Mouse (Mus musculus) erythroblast, embryonic 14.5 days (primary cell): ENCODE measurements around the gene Snx10. TPM values are rescaled to one million over a fixed set of nuclear protein-coding genes. Genes with fewer than 3 reads are reported as not detected.

Experiments used
- H3K27me3 ChIP-seq: 2 replicates; pipeline ENCODE4 v1.6.1; 2012; ENCODE audit warnings: inconsistent platforms; ENCODE audit not compliant: control insufficient read depth
- H3K36me3 ChIP-seq: 2 replicates; pipeline ENCODE4 v1.6.1; 2012; ENCODE audit warnings: mild to moderate bottlenecking, inconsistent platforms; ENCODE audit not compliant: control insufficient read depth
- H3K4me1 ChIP-seq: 2 replicates; pipeline ENCODE4 v1.6.1; 2012; ENCODE audit warnings: inconsistent platforms; ENCODE audit not compliant: control insufficient read depth
- H3K4me3 ChIP-seq: replicated peaks from 2 replicates; pipeline ENCODE3; 2012; ENCODE audit warnings: moderate library complexity, mild to moderate bottlenecking, inconsistent platforms
- H3K9me3 ChIP-seq: 2 replicates; pipeline ENCODE4 v1.6.1; 2012; ENCODE audit warnings: low read length, inconsistent platforms, mixed read lengths; ENCODE audit not compliant: control insufficient read depth
- GATA1 ChIP-seq: IDR thresholded peaks from 2 replicates; pipeline ENCODE4 v1.6.1; 2012; ENCODE audit warnings: low read length, inconsistent platforms, mixed read lengths
- TAL1 ChIP-seq: IDR thresholded peaks from 3 replicates; pipeline ENCODE4 v1.6.1; 2012; ENCODE audit warnings: low read length, inconsistent platforms, mixed read lengths
- polyA plus RNA-seq: library from polyadenylated mRNA; stranded (reverse); fragments of >175 nt; gene quantifications from 2 replicates; pipeline ENCODE4 v1.2.3, GENCODE M21; 2012

The Snx10 gene
- polyA plus RNA-seq, 1 experiment, result not detected

DNA sequence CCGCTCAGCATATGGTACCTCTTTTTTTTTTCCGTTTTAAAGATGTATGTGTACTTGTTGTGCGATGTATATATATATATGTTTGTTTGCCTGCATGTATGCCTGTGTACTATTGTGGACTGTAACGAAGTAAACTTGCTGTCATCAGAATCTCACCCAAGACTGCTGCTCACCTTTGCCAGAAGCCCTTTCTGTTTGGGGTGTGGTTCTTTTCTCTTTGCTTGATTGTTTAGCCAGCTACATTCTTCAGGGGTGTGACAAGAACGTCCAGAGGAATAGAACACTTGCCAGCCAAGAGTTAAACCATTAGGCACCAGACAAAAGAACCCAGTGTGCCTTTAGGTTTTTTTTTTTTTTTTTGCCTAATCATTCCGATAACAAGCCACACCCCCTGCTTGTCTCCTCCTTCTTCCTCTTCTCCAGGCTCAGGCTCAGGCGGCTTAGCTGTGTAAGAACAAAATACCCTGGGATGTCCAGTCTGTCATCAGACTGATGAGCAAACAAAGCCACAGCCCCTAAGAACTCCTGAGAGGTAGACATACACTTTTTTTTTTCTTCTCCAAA lies 20.5 kb downstream of the Snx10 start:
- Histone ChIP-seq H3K9me3 (no peaks in the 10 kb centered on the region), H3K4me3 (no peak overlapping the region), H3K36me3 (no peaks in the 10 kb centered on the region), H3K4me1 (peaks cover 4% of the 10 kb centered on the region; the same call in 1 of the 2 replicates), H3K27me3 (no peaks in the 10 kb centered on the region)
- TF ChIP-seq GATA1 (no peak), TAL1 (no peak)

DNA sequence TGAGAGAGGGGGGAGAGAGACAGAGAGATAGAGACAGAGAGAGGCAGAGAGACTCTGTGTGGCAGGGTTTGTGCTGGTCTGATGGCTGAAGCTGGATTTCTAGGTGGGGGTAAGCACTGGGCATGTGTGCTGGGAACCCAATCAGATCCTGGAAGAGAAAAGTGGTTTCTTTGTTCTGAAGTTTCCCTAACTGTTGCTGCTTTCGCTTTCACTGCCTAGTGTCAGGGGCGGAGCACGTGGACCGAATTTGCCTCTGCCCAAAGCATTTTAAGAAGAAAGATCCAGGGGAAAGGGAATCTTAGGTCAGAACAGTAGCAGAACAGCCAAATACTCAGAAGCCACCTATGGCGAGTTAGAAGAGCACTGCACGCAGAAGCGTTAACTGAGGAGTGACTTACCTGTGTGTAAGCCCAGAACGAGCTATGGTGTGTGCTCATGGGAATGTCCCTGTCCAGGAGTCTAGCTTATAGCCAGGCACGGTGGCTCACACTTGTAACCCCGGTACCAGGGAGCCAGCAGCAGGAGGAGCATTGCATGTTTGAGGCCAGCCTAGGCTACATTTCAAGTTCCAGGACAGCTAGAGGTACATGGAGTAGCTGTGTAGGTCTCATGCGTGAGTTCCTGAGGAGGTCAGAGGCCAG lies 21.6 kb downstream of the Snx10 start:
- Histone ChIP-seq H3K36me3 (no peaks in the 10 kb centered on the region), H3K4me3 (no peak overlapping the region), H3K4me1 (peaks cover 4% of the 10 kb centered on the region; the same call in 1 of the 2 replicates), H3K27me3 (no peaks in the 10 kb centered on the region), H3K9me3 (no peaks in the 10 kb centered on the region)
- TF ChIP-seq GATA1, result no peak
- TF ChIP-seq TAL1, result no peak

DNA sequence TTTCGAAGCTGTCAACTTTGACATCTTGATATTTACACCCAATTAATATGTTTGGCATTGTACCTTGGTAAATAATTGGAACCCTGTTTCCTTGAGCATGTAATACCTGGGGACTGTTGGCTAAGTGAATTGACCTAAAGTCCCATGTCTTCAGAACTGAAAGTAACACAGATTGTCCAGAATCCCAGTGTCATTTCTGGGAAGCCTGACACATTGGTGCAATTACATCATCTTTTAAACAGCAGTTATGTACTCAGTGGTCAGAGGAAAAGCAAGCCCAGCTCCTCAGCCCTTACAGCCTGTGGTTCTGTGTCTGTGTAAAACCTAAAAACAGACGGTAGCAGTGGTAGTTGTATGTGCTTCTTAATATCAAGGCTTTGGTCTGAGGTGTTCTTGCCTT lies 22.4 kb downstream of the Snx10 start:
- Histone ChIP-seq H3K27me3 (no peaks in the 10 kb centered on the region), H3K4me1 (peaks cover 4% of the 10 kb centered on the region; the same call in 1 of the 2 replicates), H3K9me3 (no peaks in the 10 kb centered on the region), H3K36me3 (no peaks in the 10 kb centered on the region), H3K4me3 (no peak overlapping the region)
- TF ChIP-seq TAL1 (no peak), GATA1 (no peak)

DNA sequence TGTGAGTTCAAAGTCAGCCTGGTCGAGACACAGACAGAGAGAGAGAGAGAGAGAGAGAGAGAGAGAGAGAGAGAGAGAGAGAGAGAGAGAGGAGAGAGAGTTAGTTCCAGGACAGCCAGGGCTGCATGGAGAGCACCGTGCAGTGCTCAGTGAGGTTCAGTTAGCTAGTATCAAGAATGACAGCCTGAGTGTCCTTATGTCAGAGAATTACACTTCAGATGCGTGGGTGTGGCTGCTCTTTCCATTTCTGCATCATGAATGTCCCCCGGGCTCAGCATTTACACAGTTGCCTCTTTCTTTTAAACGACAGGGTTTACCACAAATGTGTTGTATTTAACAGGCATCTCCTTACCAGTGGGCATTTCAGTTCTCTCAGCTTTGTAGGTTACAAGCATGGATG lies 25.1 kb downstream of the Snx10 start:
- no peak for TF ChIP-seq GATA1
- TF ChIP-seq TAL1, result no peak
- Histone ChIP-seq H3K9me3 (no peaks in the 10 kb centered on the region), H3K36me3 (no peaks in the 10 kb centered on the region), H3K27me3 (no peaks in the 10 kb centered on the region), H3K4me1 (peaks cover 4% of the 10 kb centered on the region; the same call in 1 of the 2 replicates), H3K4me3 (no peak overlapping the region)

DNA sequence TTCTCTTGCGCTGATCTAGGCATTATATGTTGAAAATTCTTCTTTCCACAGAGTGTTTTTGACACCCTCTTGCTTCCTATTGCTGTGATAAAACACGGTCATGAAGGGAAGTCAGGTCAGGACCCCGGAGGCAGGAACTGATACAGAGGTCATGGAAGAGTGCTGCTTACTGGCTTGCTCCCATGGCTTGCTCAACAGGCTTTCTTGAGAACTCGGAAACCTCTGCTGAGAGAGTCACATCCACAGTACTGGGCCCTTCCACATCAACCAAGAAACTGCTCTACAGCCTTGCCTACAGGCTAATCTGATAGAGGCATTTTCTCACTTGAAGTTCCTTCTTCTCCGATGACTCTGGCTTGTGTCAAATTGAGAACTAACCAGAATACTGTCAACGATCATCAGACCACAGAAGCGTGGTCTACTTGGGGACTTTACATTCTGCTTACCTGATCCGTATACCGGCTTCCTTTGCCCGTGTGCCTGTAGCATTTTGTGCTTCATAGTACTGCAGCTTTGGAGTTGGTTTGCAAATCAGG lies 27.6 kb downstream of the Snx10 start:
- H3K36me3 ChIP-seq, result no peaks in the 10 kb centered on the region
- no peak overlapping the region for H3K4me3 ChIP-seq
- no peak for TF ChIP-seq GATA1
- TF ChIP-seq TAL1, result no peak
- peaks cover 2% of the 10 kb centered on the region for H3K9me3 ChIP-seq
- no peaks in the 10 kb centered on the region for H3K27me3 ChIP-seq
- no peaks in the 10 kb centered on the region for H3K4me1 ChIP-seq

DNA sequence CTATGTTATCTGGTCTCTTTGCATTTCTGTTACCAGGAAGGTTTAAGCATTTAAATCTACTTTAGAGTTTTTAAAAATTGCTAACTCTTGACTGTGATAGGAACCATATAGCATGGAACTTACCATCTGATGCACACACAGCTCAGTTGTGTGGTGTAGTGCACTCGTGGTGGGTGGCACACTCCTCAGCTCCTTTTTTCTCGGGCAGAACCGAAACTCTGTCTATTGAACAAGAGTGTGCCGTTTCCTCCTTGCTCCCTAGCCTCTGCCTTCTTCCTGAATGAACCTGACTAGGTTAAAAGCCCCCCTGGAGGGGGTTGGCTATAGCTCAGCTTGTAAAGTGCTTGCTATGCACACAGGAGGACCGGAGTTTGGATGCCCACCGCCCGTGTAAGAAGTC lies 32.9 kb downstream of the Snx10 start:
- Histone ChIP-seq H3K4me1 (no peaks in the 10 kb centered on the region), H3K9me3 (peaks cover 2% of the 10 kb centered on the region), H3K4me3 (no peak overlapping the region), H3K27me3 (no peaks in the 10 kb centered on the region), H3K36me3 (no peaks in the 10 kb centered on the region)
- TF ChIP-seq GATA1 (no peak), TAL1 (no peak)

DNA sequence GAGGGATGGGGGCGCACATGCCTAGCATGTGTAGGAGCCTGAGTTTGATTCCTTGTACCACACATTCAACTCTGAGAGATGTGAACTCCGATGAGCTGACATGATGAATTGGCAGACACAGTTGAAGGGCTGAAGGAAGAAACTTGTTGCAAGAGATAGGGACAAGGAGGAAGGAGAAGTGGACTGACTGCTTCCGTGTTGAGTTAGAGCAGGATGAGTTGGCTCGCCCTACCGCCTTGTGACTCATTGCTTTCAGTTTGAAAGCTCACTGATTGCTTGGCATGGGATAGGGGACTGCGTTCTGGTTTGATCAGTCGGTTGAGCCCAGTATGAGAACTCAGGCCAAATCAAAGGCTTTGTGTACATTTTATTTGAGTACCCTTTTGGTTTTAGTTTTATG lies 34.6 kb downstream of the Snx10 start:
- H3K4me1 ChIP-seq, result no peaks in the 10 kb centered on the region
- no peak overlapping the region for H3K4me3 ChIP-seq
- H3K9me3 ChIP-seq, result peaks cover 2% of the 10 kb centered on the region
- no peak for TF ChIP-seq TAL1
- no peak for TF ChIP-seq GATA1
- H3K36me3 ChIP-seq, result no peaks in the 10 kb centered on the region
- H3K27me3 ChIP-seq, result no peaks in the 10 kb centered on the region

DNA sequence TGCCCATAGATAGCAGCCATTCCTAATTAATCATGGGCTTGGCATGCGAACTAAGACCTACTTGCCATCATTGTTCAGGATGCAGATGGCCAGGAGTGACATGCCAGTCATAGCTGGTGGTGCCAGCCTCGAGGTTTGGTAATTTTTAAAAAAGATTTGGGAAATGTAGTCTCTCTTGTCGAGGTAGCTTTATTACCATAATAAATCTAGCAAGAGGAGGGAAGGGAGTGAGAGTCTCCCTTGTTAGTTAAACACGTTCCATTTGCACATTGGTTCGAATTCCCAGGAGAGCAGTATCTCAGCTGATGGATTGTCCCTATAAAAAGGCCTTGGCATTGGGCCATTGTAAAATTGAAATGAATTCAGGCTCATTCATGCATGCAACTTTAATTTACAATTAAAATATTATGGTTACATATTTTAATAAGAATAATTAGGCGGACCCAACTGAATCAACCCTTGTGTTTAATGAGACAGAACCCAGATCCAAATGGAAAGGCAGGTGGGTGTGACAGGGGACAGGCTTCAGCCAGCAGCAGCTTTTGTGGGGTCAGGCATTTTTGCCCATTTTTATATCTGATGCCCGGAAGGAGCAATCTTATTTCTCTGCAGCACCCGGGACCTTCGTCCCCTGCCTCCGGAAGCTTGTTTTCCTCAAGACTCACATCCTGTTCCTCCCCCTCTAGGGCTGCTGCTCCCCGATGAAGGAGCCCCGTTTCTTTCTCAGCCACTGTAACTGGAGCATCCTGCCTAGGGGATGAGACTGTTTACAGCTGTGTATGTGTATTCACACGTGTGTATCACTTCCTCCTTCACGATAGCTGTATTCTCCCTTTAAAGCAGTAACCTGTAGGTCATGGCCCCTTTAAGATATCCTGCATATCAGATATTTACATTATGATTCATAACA lies 43.3 kb downstream of the Snx10 start:
- Histone ChIP-seq H3K4me1 (no peaks in the 10 kb centered on the region), H3K4me3 (no peak overlapping the region), H3K9me3 (no peaks in the 10 kb centered on the region), H3K27me3 (no peaks in the 10 kb centered on the region), H3K36me3 (no peaks in the 10 kb centered on the region)
- TF ChIP-seq TAL1 (no peak), GATA1 (no peak)

DNA sequence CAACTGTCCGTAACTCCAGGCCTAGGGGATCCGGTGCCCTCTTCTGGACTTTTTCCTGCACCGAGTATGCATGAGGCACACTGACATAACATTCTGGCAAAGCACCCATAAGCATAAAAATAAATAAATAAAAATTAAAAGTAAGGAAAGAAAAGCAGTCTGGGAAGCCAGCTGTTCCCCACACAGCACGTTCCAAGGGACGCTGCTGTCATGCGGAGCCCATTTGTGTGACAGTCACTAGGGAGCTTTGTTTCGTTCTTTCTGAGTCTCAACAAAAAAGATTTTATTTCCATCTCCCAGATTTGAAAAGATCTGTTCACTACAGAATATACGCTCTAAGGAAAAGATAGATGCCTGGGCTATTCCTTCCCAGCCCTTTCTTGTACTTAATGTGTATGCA lies 45.4 kb downstream of the Snx10 start:
- no peaks in the 10 kb centered on the region for H3K4me1 ChIP-seq
- H3K4me3 ChIP-seq, result no peak overlapping the region
- no peaks in the 10 kb centered on the region for H3K9me3 ChIP-seq
- no peaks in the 10 kb centered on the region for H3K36me3 ChIP-seq
- H3K27me3 ChIP-seq, result no peaks in the 10 kb centered on the region
- TF ChIP-seq GATA1 (no peak), TAL1 (no peak)
